Mouse (Mus musculus): ENCODE data around the gene Dtnb.

The Dtnb gene

GRCm38 (mm10) chr12:3806703-3807547, 234.7 kb downstream of the Dtnb start:
- peak; percentile 84 for DNase-seq (ENCODE audit: low spot score)

DNA sequence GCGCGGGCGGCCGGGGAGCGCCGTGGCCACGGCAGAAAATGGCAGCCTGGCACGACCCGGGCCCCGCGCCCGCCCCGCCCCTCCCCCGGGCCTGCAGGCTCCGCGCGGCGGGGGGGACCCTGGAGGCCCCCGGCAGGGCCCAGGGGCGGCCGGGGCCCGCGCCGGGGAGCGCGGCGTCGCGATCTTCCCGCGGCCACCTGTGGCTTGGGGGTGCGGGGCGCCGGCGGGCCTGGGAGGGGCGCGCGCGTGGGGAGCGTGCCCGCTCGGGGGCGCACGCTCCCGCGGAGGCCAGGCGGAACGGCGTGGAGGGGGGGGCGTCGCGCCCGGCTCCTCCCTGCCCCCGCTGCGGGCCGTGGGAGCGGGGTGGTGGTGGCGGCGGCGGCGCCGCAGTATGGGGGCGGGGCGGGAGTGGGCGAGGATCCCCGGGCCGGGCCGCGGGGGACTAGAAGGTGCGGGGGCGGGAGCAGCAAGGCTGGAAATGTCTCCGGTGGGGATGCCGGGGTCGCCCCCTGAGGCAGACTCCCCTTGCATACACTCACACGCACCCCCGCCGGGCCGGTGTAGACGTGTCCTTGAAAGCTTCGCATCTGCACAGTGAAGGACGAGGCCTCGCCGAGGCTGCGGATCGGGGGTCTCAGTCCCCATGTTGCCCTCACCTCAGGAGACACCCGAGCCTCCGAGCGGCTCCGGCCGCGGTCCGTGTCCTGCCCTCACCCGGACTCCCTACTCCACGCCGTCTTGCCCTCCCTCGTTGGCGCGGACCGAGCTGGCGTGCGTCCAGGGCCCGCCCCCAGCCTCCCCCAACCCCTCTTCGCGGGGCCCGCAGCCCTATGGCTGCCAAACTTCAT, 235.6 kb downstream of the Dtnb start:
- DNase-seq (ENCODE audit: low spot score) = peak; percentile 75

DNA sequence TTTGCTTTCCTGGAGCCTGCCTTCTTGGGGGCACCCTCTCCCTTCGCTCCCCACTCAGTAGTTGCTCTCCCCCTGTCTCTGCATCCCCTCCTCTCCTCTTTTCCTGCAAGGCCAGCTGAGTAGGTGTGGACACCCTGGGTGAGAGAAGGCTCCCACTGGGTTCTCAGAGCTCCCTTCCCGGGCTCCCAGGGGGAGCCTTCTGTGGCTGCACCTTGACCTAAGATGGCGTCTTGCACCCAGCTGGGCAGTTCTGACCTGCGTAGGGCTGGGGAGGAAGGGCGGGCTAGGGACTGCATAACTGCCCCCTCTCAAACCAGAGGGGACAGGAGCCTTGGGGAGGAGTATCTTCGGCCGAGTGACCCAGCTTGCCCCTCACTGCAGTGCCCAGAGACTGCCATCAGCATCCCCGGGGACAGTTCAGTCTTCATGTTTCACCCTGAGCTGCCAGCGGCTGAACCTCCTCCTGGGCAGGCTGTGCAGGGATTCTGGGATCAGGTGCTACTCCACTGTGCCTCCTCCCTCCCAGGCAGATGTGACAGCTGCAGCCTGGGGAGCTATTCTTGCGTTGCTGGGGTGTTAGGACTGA, 236.3 kb downstream of the Dtnb start:
- no peak for DNase-seq (ENCODE audit: low spot score)

- no peak for DNase-seq (ENCODE audit: low spot score)
Measured at GRCm38 (mm10) chr12:3809520-3810180, 237.5 kb downstream of the Dtnb start.

- no peak for DNase-seq (ENCODE audit: low spot score)
Measured at GRCm38 (mm10) chr12:3810455-3810854, 238.3 kb downstream of the Dtnb start.

- DNase-seq (ENCODE audit: low spot score) = no peak
Measured at GRCm38 (mm10) chr12:3811596-3811995, 239.4 kb downstream of the Dtnb start.

DNA sequence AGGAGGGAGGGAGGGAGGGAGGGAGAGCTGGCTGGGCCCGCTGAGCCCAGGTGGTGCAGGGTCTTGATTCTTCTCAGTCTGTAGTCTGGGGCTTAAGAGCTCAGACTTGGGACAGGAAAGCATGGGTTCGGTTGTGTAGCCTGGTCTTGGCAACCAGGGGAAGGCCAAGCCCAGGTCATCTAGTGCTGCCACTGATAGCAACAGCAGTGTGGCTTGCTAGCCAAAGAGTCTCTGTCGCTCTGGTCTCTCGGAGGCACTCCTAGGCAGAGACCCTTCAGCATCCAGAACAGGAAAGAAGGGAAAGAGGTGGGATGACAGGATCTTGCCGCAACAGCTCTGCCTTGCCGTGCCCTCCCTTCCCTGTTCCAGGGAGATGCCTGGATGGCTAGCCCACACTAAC, 240.1 kb downstream of the Dtnb start:
- DNase-seq (ENCODE audit: low spot score) = no peak

DNA sequence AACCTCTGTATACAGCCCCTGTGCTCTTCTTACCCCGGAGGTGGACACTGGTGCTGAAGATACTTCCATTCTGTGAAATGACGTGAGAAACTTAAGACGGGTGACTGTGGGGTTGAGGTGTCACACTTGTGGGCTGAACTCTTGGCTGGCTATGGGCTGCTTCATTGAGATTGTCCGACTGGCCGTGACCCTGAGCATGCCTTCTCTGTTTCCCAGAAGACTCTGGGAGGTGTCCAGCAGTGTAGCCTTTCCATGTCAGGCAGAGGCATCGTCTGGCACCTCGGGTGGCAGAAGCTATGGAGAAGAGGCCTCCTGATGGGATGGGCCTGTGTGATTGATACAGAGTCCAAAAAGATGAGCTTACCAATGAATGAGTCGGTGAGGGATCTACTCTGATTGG, 241.0 kb downstream of the Dtnb start:
- no peak for DNase-seq (ENCODE audit: low spot score)

- DNase-seq (ENCODE audit: low spot score) = no peak
Measured at GRCm38 (mm10) chr12:3815386-3815785, 243.2 kb downstream of the Dtnb start.

GRCm38 (mm10) chr12:3817033-3817432, 244.9 kb downstream of the Dtnb start:
- no peak for DNase-seq (ENCODE audit: low spot score)

- DNase-seq (ENCODE audit: low spot score) = peak; percentile 61
Measured at GRCm38 (mm10) chr12:3817566-3817965, 245.4 kb downstream of the Dtnb start.

GRCm38 (mm10) chr12:3819899-3820298, 247.7 kb downstream of the Dtnb start:
- DNase-seq (ENCODE audit: low spot score) = no peak

DNA sequence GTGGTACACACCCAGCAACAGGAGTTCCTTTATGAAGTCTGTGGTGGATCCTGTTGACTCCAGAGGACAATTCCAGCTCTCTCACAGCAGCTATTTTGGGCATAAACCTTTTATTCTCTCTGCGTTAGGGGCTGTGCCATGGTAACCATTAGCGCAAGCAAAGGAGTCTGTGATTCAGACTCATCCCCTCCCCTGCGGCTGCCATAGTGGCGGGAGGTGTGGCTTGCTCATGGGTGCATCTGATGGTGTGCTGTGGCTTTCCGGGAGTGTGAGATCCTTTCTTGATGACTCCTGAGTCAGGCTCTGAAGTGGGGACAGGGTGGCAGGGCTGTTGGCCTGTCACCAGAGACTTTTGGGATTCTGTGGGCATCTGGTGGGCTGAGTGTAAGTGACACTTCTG, 251.2 kb downstream of the Dtnb start:
- no peak for DNase-seq (ENCODE audit: low spot score)

DNA sequence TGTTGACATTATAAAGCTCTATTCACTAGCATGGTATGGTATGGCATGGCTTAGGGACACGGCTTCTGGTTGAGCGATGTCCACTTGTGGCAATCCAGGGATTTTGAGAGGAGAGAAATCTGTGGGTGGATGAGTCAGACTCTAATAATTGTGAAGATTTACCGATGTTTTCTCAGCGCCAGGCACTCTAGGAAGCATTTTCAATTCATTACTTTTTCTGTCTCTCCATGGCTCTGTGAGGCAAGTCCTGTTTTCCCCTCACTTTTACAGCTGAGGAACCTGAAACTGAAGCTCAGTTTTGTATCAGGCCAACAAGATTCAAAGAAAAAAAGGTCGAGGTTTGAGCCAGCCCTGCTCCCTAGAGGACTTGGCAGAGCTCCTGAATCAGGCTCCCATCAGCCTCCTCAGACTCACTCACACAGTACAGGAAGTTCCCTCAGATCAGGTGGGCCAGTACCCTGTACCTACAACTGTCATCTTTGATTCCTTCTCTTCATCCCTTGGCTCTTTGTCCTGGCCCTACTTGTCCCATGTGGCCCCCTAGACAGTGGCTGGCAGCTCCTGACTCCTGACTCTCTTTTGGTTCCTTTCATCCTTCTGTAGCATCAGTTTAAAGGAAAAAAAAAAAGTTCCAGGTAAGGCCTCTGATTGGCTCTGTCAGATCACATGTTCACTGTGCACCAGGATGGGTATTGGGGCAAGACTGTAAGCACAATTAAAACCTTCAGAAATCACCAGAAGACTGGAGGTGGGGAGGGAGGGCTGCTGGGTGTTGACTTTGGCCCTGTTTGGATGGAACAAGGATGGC, 252.9 kb downstream of the Dtnb start:
- DNase-seq (ENCODE audit: low spot score) = no peak

- no peak for DNase-seq (ENCODE audit: low spot score)
Measured at GRCm38 (mm10) chr12:3825714-3826080, 253.5 kb downstream of the Dtnb start.

DNA sequence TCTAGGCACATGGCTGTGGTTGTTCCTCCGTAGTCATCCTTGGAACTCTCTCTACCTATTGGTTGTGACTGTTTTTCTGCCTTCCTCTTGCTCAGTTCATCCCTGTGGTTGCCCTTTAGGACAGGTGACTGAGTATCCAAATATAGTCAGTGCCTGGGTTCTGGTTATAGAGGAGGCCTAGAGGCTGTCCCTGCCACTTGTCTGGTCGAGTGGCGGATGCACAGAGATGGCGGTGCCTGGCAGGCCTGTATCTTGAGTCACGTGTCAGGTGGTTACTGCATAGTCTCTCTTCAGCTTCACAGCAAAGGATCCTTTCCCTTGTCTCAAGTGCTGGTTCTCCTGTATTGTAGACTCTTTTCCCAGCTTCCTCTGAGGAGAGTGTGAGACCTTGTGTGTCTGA, 255.6 kb downstream of the Dtnb start:
- no peak for DNase-seq (ENCODE audit: low spot score)

Measured in ovary, postnatal 36 days (tissue).